Mouse (Mus musculus): ENCODE data around the gene Krt42.
"Not testable (repeated sequence)": the region's sequence is repeated elsewhere in the genome, so short reads cannot be mapped to it uniquely, and the experiment has no call there.

Krt42 gene

GRCm38 (mm10) chr11:100269821-100270332, at the start of gene Krt42:
Gene Krt42, minus strand, starts transcription at chr11:100269871.
- no peak for DNase-seq (ENCODE audit: low spot score in 2 of 2)

GRCm38 (mm10) chr11:100318529-100319451, 49.1 kb upstream of the Krt42 start:
- DNase-seq (ENCODE audit: low spot score in 2 of 2): no peak

- DNase-seq (ENCODE audit: low spot score in 2 of 2): no peak
Measured at GRCm38 (mm10) chr11:100317826-100318380, 48.2 kb upstream of the Krt42 start.

GRCm38 (mm10) chr11:100315439-100315838, 45.8 kb upstream of the Krt42 start:
- DNase-seq (ENCODE audit: low spot score in 2 of 2): no peak

- DNase-seq (ENCODE audit: low spot score in 2 of 2): no peak
Measured at GRCm38 (mm10) chr11:100313424-100313823, 43.8 kb upstream of the Krt42 start.

GRCm38 (mm10) chr11:100312096-100312679, 42.5 kb upstream of the Krt42 start:
- DNase-seq (ENCODE audit: low spot score in 2 of 2): no peak

GRCm38 (mm10) chr11:100311656-100312055, 42.0 kb upstream of the Krt42 start:
- DNase-seq (ENCODE audit: low spot score in 2 of 2): no peak

GRCm38 (mm10) chr11:100308672-100309071, 39.0 kb upstream of the Krt42 start:
- DNase-seq (ENCODE audit: low spot score in 2 of 2): not testable (repeated sequence)

- no peak for DNase-seq (ENCODE audit: low spot score in 2 of 2)
Measured at GRCm38 (mm10) chr11:100307900-100308299, 38.2 kb upstream of the Krt42 start.

- DNase-seq (ENCODE audit: low spot score in 2 of 2): no peak
Measured at GRCm38 (mm10) chr11:100301292-100301691, 31.6 kb upstream of the Krt42 start.

GRCm38 (mm10) chr11:100300293-100300692, 30.6 kb upstream of the Krt42 start:
- no peak for DNase-seq (ENCODE audit: low spot score in 2 of 2)

GRCm38 (mm10) chr11:100298274-100299036, 28.8 kb upstream of the Krt42 start:
- DNase-seq (ENCODE audit: low spot score in 2 of 2): peak; percentile 59 to 85

GRCm38 (mm10) chr11:100297801-100298200, 28.1 kb upstream of the Krt42 start:
- no peak for DNase-seq (ENCODE audit: low spot score in 2 of 2)

GRCm38 (mm10) chr11:100295308-100295707, 25.6 kb upstream of the Krt42 start:
- DNase-seq (ENCODE audit: low spot score in 2 of 2): peak; percentile 63 to 87

- DNase-seq (ENCODE audit: low spot score in 2 of 2): no peak
Measured at GRCm38 (mm10) chr11:100292884-100293283, 23.2 kb upstream of the Krt42 start.

- DNase-seq (ENCODE audit: low spot score in 2 of 2): no peak
Measured at GRCm38 (mm10) chr11:100290235-100290634, 20.6 kb upstream of the Krt42 start.

- peak; percentile 70 to 71 for DNase-seq (ENCODE audit: low spot score in 2 of 2)
Measured at GRCm38 (mm10) chr11:100288942-100289341, 19.3 kb upstream of the Krt42 start.

- DNase-seq (ENCODE audit: low spot score in 2 of 2): peak; percentile 75 to 78
Measured at GRCm38 (mm10) chr11:100287024-100287423, 17.4 kb upstream of the Krt42 start.

- no peak for DNase-seq (ENCODE audit: low spot score in 2 of 2)
Measured at GRCm38 (mm10) chr11:100284988-100285387, 15.3 kb upstream of the Krt42 start.

- DNase-seq (ENCODE audit: low spot score in 2 of 2): peak; percentile 62 to 86
Measured at GRCm38 (mm10) chr11:100282549-100282948, 12.9 kb upstream of the Krt42 start.

Measured in urinary bladder, postnatal 4 days (tissue).